Mouse (Mus musculus): ENCODE results near the gene Thoc6. TPM values are rescaled to one million over a fixed set of nuclear protein-coding genes. Genes with fewer than 3 reads are reported as not detected.

The Thoc6 gene
- total RNA-seq (2023): 23.4 TPM

DNA sequence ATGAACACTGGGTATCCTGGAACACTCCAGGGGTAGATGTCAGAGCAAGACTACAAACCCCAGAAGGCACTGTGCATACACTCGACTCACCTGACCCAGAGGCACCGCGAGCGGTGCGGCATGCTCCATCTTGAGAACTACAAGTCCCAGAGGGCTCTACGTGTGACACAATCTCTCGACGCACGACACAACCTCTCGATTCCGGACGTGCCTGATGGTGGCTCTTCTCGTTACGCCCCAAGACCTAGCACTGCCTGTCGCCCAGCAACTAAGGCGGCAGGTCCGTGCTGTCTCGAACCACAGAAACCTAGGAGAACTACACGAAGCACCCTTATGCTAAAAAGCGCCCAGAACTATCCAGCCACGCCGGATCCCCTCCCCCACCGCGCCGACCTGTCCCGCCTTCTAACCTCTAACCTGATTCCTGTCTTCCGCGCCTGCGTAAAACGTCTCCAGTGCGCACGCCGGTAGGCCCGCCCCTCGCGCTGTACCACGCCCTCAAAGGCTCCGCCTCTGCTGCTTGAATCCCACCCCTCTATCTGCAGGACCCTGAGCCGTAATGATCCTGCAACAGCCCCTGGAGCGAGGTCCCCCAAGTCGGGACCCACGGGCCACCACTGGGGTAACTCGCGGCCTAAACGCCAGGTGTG lies at the start of gene Thoc6, which contains the start of gene Hcfc1r1:
TSS of gene Thoc6 (minus strand) at position 459 of the 650 bp plus-strand sequence.
TSS of gene Hcfc1r1 (plus strand) at position 173 of the 650 bp plus-strand sequence.

DNA sequence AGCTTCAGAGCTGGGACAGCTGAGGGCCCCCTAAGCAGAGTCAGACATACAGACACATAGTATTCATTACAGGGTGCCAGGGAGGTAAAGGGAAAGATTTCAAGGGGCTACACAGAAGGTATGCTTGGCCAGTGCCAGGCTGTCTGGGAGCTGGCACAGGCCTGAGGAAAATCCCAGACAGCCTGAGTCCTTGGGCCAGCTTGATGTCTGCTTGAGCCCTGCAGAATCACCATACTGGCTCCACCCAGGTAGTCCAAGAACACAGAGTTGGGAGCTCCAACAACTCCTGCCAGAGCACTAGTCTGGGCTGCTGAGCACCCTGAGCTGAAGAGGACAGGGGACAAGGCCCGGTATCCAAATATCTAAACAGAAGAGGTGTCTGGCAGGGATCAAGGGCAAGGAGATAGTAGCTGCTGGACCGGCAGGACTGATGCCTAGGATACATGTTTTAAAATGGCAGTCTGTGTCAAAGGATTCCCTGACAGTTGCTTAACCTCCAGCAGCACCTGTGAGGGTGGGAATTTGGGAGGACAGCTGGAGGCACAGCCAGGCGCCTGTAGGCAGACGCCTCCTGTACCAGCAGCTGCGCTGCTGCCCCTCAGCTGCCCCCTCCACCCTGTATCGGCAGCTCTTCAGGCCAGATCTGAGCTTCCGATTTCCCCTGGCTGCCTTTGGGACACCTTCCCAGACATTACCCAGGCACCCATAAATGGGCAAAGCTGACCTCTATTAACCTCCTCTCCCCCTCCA lies 48.9 kb upstream of the Thoc6 start, which contains the start of gene 1520401A03Rik:
TSS of gene 1520401A03Rik (minus strand) at position 408 of the 750 bp plus-strand sequence.

DNA sequence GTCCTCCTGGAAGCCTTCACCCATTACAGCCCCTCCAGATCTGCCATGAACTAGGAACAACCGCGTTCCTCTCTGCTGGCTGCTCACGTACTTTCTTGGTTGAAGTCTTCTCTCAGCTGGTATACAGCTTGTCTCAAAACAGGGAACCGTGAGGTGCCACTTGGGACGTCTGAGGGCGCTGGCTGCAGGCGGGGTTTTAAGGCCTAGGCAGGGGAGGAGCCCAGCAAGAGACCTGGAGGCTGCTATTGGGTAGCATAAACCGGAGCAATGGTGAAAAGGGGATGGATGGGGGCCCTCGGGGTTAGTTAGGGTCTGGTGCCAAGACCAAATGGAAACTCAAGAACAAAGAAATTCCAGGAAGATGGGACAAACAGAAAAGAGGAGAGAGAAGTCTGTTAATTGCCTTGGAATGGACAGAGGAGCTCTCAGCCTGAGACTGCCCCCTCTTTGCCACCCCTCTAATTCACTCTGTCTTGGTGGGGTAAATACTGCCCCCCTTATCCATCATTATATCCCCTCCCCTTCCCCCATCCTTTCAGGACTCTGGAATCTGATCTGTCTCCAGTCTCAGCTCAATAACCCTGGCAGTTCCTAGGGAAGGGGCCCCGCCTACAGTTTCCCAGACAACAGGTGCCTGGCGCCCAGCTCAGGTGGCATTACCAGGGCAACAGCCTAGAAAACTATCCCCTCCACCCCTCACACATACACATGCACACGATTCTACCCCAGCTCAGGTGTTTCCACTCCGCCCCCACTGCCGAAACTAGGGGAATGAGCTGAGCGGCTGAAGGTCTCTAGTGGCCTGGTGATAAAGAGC lies 10.4 kb upstream of the Thoc6 start, which contains the start of gene Cldn9:
TSS of gene Cldn9 (minus strand) at position 171 of the 817 bp plus-strand sequence.

DNA sequence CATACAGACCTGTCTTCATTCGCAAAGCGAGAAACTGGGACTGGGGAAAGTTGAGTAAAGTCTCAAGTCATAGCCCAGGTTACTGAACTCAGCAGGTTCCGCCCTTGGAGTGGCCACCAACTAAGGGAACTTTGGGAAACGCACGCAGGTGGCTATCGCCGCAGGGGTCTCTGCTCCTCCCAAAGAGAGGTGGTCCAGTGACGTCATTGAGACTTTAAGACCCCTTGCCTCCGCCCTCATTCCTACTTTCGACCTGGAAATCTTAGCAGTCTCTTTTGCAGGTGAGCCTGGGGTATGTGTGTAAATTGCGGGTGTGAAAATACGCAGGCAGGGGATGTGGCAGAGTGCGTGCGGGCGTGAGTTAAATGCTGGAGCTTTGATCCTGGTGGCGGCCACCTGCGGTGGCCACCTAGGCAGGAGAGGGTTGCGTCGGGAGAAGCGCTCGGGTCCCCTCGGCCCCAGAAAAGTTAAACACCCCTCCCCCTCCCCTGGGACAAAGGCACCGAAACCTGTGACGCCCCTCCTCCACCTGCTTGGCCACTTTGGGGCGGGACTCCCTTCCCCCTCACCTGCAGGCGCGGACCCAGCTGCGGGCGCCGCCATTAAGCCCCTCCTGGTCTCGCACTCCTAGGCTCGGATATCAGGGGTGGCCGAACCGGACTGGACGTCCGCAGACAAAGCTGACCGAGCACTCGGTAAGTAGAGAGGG lies 5.6 kb upstream of the Thoc6 start, which contains the start of gene Cldn6:
TSS of gene Cldn6 (plus strand) at position 123 of the 709 bp plus-strand sequence.

DNA sequence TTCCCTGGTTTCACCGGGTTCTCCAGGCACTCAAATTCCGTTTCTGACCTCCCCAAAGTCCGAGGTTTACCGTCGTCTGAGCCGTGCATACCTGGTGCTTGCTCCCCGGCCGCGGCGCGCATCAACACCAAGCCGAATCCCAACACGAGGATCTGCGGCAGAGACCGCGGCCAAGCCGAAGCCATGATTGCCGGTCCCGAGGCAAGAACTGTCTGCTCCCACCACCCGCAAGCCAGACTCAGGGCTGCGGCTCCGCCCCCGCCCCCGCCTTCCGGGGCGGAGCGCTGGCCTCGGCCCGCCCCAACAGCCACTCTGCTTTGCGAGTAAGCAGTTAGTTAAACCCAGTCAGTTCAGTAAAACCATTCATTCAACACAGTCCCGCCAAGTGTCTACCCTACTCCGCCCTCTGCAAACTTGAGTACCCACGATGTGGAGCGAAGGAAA lies 3.6 kb upstream of the Thoc6 start, which contains the start of gene Tnfrsf12a:
TSS of gene Tnfrsf12a (minus strand) at position 233 of the 444 bp plus-strand sequence.

DNA sequence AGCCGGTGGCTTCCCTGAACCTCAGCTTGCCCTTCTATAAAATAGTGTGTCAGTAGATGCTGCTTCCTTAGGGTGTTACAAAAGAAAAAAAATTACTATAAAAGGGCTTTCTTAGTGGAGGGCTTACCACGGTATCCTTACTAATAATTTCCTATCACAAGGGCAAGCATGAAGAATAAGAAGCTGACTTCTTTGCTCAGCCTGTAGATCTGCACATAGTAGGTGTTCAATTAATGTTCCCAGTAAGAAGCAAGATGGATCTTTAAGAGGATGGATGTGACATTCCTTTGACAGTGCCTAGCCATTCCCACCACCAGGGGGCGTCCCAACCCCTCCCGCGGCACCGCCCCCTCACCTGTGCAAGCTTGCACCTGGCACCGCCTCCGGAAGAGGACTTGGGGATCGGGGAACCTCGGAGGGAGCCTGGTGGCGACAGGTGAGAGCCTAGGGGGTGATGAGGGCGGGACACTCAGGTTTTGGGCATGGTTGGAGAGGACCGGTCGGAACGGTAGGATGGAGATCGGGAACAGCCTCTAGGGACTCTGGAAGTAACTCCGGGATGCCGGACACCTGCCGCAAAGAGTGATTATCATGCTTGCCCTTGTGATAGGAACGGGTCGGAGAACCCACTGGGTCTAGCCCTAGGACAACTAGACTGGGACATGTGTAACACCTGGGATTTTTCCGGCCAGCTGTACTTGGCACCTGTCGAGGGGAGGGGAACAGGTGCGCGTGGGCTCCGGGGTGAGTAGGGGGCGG lies 13.4 kb downstream of the Thoc6 start, which contains the start of gene Bicdl2:
TSS of gene Bicdl2 (plus strand) at position 390 of the 759 bp plus-strand sequence.

DNA sequence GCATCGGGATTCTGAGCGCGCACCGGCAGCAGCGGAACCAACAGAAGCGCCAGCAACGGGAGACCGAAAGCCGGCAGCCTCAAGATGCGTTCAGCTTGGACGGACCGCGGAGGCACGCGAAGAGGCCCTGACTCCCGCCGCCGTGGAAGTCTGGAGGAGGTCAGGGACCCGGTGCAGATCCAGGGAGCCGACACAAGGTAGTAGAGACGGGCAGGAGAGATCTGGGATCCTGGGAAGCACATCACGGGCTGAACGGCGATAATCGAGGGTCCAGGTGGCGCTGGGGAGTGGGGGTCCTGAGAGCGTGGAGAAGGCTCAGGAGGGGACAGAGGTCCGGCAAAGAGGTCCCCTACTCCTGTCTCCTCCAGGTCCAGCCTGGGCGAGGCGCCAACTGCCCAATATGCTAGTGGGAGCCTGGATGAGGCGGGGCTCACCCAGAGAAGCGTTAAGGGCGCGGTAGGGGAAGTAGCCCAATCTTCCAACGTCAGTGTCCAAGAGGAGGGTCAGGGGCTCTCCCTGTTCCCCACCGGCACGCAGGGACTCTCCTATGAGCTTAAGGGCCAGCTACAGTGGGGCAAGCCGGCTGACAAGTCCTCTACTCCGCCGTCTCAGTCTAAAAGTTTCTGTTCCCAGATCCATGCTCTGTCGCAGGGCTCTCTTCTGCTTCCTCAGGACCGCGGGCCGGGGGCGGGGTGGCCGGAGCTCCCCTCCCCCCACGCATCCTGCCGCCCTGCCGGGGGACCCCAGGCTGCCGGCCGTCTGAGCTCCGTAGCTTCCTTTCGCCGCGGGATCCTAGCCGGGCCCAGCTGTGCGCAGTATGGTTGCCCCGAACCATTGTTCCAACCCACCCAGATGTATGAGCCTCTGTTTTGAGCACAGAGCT lies 28.8 kb downstream of the Thoc6 start, which contains the start of gene Mmp25:
TSS of gene Mmp25 (minus strand) at position 665 of the 883 bp plus-strand sequence.

Other genes starting within 250 kb of the Thoc6 start
- not detected for gene Vmn2r117, start 194.2 kb downstream of the Thoc6 start, total RNA-seq (2023)
- gene Zfp213, start 109.6 kb downstream of the Thoc6 start, total RNA-seq (2023): 7.4 TPM
- not detected for gene Zfp13, start 74.4 kb downstream of the Thoc6 start, total RNA-seq (2023)
- not detected for gene Zscan10, start 73.0 kb downstream of the Thoc6 start, total RNA-seq (2023)
- gene Mmp25, start 28.6 kb downstream of the Thoc6 start, total RNA-seq (2023): 0.34 TPM
- gene Bicdl2, start 13.4 kb downstream of the Thoc6 start, total RNA-seq (2023): 0.34 TPM
- 34.9 TPM for gene Hcfc1r1, start 286 bp downstream of the Thoc6 start, total RNA-seq (2023)
- gene Tnfrsf12a, start 3.6 kb upstream of the Thoc6 start, total RNA-seq (2023): 38.4 TPM
- gene Cldn6, start 5.4 kb upstream of the Thoc6 start, total RNA-seq (2023): not detected
- gene Cldn9, start 10.1 kb upstream of the Thoc6 start, total RNA-seq (2023): not detected
- not detected for gene 1520401A03Rik, start 48.9 kb upstream of the Thoc6 start, total RNA-seq (2023)
- 35.0 TPM for gene Pkmyt1, start 52.5 kb upstream of the Thoc6 start, total RNA-seq (2023)
- 2.6 TPM for gene Paqr4, start 67.0 kb upstream of the Thoc6 start, total RNA-seq (2023)
- 1.1 TPM for gene Kremen2, start 72.0 kb upstream of the Thoc6 start, total RNA-seq (2023)
- gene Flywch1, start 97.7 kb upstream of the Thoc6 start, total RNA-seq (2023): 23.9 TPM
- not detected for gene Flywch2, start 112.2 kb upstream of the Thoc6 start, total RNA-seq (2023)
- 1,331 TPM for gene Srrm2, start 116.7 kb upstream of the Thoc6 start, total RNA-seq (2023)
- gene Elob, start 155.3 kb upstream of the Thoc6 start, total RNA-seq (2023): 176 TPM
- not detected for gene Prss33, start 162.2 kb upstream of the Thoc6 start, total RNA-seq (2023)
- gene Prss32, start 170.0 kb upstream of the Thoc6 start, total RNA-seq (2023): not detected
- gene Prss41, start 170.3 kb upstream of the Thoc6 start, total RNA-seq (2023): 0.86 TPM
- not detected for gene Prss21, start 194.2 kb upstream of the Thoc6 start, total RNA-seq (2023)
- not detected for gene Dcpp1, start 207.0 kb upstream of the Thoc6 start, total RNA-seq (2023)
- gene Dcpp2, start 207.0 kb upstream of the Thoc6 start, total RNA-seq (2023): not detected
- gene Dcpp3, start 243.6 kb upstream of the Thoc6 start, total RNA-seq (2023): not detected

Data from CD8-positive naive resting alpha-beta T cell, adult 57 days (primary cell).